Mouse (Mus musculus) spleen, adult 18-20 months (tissue): Measurements from ENCODE around the gene Kri1.
"Not testable (repeated sequence)": the region's sequence is repeated elsewhere in the genome, so short reads cannot be mapped to it uniquely, and the experiment has no call there.

Source experiments
- DNase-seq, 2 experiments: peaks; one replicate each; pipeline ENCODE4 v3.0.0; 2022; ENCODE audit warnings: mixed read lengths in 2 of 2

The Kri1 gene

DNA sequence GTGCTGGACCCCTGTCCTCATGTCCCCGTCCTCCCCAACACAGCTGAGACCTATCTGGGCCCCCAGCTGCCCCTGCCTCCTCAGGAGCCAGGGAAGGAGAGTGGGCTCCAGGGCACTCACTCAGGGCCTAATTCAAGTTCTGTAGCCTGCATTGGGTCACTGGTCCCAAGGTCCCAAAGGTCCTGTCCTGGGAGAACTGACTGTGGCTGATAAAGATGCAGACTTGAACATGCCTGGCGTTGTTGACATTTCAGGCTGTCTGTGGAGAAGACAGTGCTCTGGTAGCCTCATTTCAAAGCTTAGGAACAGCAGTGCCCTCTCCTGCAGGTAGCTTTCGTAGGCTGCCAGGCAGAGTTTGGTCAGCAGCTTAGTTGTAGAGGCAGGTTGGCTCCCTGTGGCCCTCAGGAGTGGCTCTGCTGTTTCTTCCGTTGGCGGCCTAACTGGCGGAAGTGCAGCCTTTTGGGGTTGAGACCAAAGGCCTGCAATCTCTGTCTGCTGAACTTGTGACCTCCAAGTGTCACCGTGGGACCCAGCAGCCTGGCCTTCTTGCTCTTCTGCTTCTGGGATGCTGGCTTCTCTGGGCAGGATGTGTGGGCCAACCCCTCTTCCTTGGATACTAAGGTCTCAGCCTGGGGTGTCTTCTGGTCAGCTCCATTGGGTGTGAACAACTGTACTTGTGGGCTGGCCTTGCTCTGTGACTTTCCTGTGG lies 14.1 kb downstream of the Kri1 start:
- no peak for DNase-seq

DNA sequence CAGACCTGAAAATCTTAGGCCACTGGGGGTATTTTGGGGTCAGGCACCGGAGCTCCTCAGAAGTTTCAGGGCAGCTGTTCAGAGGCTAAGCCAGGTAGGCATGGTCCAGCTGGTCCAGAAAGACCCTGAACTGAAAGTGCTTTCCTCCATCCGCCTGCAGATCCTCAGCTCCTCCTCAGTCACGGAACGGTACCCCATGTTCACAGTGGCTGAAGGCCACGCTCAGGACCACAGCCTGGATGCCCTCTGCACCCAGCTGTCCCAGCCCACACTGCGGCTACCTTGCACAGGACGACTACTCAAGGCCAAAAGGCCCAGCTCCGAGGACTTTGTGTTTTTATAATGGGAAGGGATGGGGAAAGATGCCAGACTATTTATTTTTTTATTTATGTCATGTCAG lies 14.7 kb downstream of the Kri1 start:
- no peak for DNase-seq

DNA sequence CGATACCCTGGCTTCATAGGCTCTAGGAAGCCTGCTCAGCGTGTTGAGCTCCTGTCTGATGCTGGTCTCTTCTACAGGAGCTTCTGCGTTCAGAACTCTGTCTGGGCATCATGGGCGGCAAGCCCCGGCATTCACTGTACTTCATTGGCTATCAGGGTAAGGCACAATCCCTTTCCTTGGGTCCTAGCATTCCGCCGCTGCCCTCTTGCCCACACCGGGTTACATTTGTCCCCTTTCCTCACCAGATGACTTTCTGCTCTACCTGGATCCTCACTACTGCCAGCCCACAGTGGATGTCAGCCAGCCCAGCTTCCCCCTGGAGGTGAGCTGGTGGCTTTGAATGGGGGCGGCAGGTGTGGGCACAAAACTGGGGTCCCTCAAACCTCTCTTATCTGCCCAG lies 15.4 kb downstream of the Kri1 start:
- no peak for DNase-seq

DNA sequence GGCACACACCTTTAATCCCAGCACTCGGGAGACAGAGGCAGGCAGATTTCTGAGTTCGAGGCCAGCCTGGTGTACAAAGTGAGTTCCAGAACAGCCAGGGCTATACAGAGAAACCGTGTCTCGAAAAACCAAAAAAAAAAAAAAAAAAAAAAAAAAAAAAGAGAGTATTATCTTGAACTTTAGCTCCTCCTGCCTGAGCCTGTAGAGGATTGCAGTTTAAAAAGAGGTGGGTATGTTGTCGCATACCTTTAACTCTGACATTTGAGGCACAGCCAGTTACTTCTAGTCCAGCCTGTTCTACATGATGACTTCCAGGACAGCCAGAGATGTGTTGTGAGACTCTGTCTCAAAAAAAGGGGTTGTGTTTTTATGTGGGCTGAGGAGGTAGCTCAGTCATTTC lies 18.2 kb downstream of the Kri1 start:
- not testable (repeated sequence) for DNase-seq

GRCm38 (mm10) chr9:21268305-21268704 lies 19.5 kb downstream of the Kri1 start:
- peak in 1 of 2 experiments; percentile 5 for DNase-seq

DNA sequence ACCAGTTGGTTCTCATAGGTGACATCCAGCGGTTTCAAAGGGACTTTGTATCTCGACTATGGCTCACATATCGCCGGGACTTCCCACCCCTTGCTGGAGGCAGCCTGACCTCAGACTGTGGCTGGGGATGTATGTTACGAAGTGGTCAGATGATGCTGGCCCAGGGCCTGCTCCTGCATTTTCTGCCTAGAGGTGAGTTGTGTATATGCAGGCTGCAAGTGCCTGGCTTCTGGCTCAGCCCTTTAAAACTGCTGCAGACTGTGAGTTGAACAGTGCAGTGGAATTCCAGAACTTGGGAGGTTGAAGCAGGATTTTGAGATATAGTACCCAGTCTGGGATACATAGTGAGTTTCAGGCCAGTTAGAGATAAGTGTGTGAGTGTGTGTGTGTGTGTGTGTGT lies 20.9 kb downstream of the Kri1 start:
- DNase-seq, result no peak

DNA sequence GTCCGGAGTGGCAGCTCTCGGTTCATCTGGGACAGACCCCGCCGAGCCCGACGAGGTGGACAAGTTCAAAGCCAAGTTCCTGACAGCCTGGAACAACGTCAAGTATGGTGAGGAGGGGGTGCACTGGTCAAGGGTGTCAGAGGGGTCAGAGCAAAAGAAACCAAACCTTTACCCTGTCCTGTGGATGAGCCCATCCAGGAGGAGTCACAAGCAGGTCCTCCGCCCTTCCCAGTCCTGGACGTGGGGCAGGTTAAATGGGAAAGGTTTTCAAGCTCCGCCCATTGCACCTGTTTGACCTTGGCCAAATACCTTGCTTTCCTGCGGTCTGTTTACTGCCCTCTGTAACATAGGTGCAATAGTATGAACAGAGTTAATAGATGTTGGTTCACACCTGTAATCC lies 22.2 kb downstream of the Kri1 start:
- DNase-seq, result no peak

DNA sequence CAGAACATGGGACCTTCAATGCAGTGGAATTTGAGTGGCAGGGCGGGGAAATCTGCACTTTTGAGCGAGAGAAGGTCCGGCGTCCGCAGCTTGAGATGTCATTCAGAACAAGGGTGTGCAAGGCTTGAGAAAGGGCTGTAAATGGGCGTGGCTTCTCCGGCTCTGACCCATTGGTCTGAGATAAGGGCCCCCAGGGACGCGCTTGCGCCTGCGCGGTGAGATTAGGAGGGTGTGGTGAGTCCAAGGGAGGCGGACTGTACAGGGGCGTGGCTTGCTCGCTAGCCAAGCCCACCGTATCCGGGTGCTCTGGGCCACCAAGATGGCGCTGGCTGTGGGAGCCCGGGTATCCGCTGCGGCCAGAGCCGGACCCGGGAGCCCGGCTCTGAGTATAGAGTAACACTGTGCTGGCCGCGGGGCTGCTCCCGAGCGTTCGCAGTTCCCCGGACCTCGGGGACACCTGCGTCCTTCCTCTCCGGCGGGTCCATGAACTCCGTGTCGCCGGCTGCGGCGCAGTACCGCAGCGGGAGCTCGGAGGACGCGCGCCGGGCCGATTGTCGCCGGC lies 22.7 kb downstream of the Kri1 start, which contains the start of gene Atg4d:
Gene Atg4d (plus strand): TSS at position 294 of the 562 bp plus-strand sequence.
- DNase-seq, result peak; percentile 97 to 99

DNA sequence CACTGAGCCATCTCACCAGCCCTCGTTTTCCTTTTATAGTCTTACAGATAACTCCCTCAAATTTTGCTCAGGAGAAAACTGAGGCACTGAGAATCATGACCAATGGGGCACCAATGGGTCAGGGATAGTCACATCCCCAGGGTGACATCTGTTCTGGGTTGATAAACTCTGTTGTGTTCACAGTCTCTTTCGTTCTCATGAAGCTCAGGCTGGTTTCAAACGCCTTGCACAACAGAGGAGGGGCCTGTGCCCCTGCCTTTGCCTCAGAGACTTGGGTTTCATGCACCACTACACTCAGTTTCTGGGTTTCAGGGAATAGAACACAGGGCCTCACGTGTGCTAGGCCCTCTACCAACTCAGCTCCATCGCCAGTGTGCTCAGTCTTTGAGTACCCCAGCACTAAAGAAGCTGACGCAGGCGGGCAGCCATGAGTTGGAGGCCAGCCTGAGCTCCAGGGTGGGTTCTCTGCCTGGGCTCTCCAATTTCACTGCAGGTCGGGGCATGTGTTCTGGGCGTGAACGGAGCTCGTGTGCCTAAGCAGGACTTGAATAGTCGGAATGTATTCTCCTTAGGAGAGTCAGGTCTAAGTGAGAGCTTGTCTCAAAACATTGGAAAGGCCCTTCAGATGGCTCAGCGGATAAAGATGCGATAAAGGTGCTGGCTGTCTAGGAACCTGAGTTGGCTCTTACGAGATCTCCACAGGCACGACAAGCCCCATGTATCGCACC lies 23.3 kb downstream of the Kri1 start:
- DNase-seq, result peak in 1 of 2 experiments; percentile 15

DNA sequence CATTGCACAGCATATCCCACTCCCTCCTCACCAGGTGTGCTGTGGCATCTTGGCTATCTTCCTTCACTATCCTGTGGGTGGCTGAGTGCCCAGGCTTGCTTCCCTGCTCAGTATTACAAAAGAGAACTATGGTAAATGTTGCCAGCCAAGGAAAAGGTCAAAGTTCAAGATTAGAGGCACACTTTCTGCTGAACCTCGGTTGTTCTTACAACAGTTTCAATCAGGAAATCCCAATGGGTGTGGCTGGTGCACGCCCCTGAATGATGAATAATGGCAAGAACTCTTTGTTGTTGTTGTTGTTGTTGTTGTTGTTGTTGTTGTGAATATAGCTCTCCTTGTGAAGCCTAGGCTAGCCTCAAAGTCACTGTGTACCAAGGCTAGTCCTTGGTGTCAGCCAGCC lies 25.9 kb downstream of the Kri1 start:
- DNase-seq, result no peak

DNA sequence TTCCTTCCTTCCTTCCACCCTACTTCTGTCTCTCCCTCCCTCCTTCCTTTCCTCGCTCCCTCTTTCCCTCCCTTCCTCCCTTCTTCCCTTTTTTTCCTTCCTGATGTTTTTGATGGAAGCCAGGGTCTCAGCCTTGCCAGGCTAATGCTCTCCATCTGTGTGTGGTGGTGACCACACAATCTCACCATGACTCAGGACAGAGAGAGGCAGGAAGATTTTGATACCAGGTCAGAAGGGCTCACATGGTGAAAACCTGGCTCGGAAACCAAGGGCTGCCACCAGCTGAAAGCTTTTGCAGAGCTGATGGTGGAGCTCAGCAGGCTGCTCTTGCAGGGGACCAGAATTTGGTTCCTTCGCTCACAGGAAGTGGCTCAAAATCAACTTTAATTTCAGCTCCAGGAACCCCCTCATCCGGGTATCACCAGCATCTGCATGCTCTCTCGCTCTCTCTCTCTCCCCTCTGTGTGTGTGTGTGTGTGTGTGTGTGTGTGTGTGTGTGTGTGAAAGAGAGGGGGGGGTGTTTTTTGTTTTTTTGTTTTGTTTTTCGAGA lies 27.2 kb downstream of the Kri1 start:
- no peak for DNase-seq

DNA sequence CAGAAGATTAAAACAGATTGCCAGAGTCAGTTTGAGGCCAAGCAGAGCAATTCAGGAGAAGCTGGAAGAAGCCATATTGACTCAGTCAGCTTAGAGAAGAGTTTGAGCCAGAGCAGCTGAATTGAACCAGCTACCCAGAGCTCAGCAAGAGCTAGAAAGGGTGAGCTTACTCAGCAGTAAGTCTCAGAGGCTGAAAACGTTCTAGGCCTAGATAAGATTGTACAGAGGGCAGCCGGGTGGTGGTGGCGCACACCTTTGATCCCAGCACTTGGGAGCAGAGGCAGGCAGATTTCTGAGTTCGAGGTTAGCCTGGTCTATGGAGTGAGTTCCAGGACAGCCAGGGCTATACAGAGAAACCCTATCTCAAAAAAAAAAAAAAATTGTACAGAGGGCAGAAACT lies 31.4 kb downstream of the Kri1 start:
- DNase-seq, result not testable (repeated sequence)

DNA sequence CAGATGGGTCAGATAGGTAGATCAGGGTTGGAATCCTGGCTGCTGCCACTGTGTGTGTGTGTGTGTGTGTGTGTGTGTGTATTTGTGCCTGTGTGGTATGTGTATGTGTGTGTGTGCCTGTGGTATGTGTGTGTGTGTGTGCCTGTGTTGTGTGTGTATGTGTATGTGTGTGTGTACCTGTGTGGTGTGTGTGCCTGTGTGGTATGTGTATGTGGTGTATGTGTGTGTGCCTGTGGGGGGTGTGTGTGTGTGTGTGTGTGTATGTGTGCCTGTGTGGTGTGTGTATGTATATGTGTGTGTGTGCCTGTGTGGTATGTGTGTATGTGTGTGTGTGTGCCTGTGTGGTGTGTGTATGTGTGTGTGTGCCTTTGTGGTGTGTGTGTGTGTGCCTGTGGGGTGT lies 33.1 kb downstream of the Kri1 start:
- DNase-seq, result no peak

GRCm38 (mm10) chr9:21251116-21251735 lies 36.5 kb downstream of the Kri1 start:
- no peak for DNase-seq

GRCm38 (mm10) chr9:21250509-21250908 lies 37.3 kb downstream of the Kri1 start:
- DNase-seq, result no peak

DNA sequence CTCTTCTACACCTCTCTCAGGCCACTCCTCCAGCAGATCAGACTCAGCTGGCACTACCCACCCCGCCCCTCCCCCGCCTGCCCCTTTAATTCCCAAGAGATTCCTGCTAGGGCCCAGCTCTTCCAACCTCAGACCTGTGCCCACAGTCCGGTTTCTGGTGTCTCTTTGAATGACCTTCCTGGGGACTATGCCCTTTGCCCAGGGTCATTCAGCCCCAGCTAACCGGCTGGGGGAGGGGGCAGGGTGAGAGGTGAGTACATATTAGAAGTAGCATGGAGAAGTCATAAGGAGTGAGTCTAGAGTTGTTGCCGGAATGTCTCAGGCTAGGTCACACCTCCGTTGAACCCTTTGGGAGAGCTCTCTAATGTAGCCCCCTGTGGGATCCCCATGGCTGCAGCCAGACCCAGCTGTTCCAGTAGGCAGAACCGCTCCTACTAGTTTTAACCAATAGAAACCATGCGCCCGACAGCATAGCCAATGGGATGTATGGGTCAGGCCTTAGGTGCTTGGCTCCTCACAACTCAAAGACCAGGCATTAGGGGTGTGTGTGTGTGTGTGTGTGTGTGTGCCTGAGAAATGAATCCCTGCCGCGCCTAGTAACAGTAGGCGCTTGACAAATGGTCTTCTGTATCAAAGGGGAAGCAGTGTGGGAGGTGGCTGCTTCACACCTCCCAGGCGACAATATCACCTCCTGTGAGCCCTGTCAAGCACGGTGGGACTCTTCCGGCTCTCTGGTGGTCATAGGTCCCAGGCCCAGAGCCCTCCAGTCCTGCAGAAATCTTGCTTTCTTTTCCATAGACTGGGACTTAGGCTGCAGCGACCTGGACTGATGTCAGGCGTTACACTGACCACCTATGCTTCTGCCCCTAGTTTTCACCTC lies 37.9 kb downstream of the Kri1 start:
- DNase-seq, result no peak

GRCm38 (mm10) chr9:21248326-21248725 lies 39.4 kb downstream of the Kri1 start, which contains the start of gene S1pr5:
TSS of gene S1pr5 (minus strand) at chr9:21248443.
- DNase-seq, result no peak

GRCm38 (mm10) chr9:21246342-21246741 lies 41.4 kb downstream of the Kri1 start:
- no peak for DNase-seq

DNA sequence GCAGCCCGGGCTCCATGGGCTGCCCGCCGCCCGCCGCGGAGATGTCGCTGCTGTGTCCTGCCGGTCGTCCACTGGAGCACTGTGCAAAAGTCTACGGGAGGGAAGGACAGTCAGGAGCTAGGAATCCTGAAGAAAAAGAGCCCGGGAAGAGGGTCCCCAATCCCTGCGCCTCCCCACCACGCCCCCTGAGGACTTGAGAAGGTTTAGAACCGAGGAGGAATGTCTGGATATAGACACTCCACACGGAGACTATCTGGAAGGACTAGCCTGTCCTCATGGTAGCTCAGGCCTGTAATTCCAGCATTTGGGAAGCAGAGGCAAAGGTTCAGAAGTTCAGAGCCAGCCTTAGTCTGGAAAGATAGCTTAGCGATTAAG lies 42.7 kb downstream of the Kri1 start:
- no peak for DNase-seq

GRCm38 (mm10) chr9:21244428-21245112 lies 43.2 kb downstream of the Kri1 start:
- no peak for DNase-seq

GRCm38 (mm10) chr9:21243826-21244427 lies 43.8 kb downstream of the Kri1 start:
- DNase-seq, result no peak
